Mouse (Mus musculus) embryonic facial prominence, embryonic 13.5 days (tissue): ENCODE measurements around the gene Trip6. TPM values are rescaled to one million over a fixed set of nuclear protein-coding genes. Genes with fewer than 3 reads are reported as not detected.

Experiments
- ATAC-seq: fragments of 200-750 bp; cut with Nextera tagmentation; 2 replicates; pipeline ENCODE4 v1.8.0; 2017; ENCODE audit warnings: low read depth; ENCODE audit not compliant: insufficient number of reproducible peaks, insufficient read depth, low FRiP score, low TSS enrichment
- H3K27ac ChIP-seq: fragments of 300-500 bp; sonication (generic); 2 replicates; pipeline ENCODE4 v1.5.1; 2015; ENCODE audit warnings: moderate library complexity, mild to moderate bottlenecking, inconsistent platforms
- H3K27me3 ChIP-seq: fragments of 300-500 bp; sonication (generic); 2 replicates; pipeline ENCODE4 v1.6.1; 2015; ENCODE audit warnings: mild to moderate bottlenecking, inconsistent platforms
- H3K36me3 ChIP-seq: fragments of 300-500 bp; sonication (generic); 2 replicates; pipeline ENCODE4 v1.6.1; 2015; ENCODE audit warnings: mild to moderate bottlenecking, inconsistent platforms
- H3K4me1 ChIP-seq: fragments of 300-500 bp; sonication (generic); 2 replicates; pipeline ENCODE4 v1.6.1; 2015; ENCODE audit warnings: inconsistent platforms
- H3K4me2 ChIP-seq: fragments of 300-500 bp; sonication (generic); 2 replicates; pipeline ENCODE4 v1.6.1; 2015; ENCODE audit warnings: moderate library complexity, mild to moderate bottlenecking, inconsistent platforms
- H3K4me3 ChIP-seq: fragments of 300-500 bp; sonication (generic); 2 replicates; pipeline ENCODE4 v1.5.1; 2015; ENCODE audit warnings: mild to moderate bottlenecking, inconsistent platforms
- H3K9ac ChIP-seq: fragments of 300-500 bp; sonication (generic); 2 replicates; pipeline ENCODE4 v1.6.1; 2015; ENCODE audit warnings: mild to moderate bottlenecking, inconsistent platforms
- H3K9me3 ChIP-seq: fragments of 300-500 bp; sonication (generic); 2 replicates; pipeline ENCODE4 v1.6.1; 2016; ENCODE audit warnings: inconsistent platforms
- WGBS: fragments of 180-500 bp; shearing (Covaris S2); methylation state at CpG from one replicate; pipeline ENCODE4 v1.1.7; 2015; ENCODE audit warnings: mixed read lengths; 5-methylcytosine and 5-hydroxymethylcytosine counted together
- polyA plus RNA-seq: library from polyadenylated mRNA; unstranded; fragments of >200 nt; fragmentation: Nextera tagmentation; extraction: Ambion mirVana; gene quantifications from 2 replicates; pipeline ENCODE4 v1.2.1, GENCODE M21; 2015

Gene Trip6
- polyA plus RNA-seq, 1 experiment from 2014 or later = 106 TPM

- no peak for ATAC-seq
- peak overlapping the region; percentile 6; the same call in 1 of the 2 replicates for H3K9ac ChIP-seq
- H3K4me1 ChIP-seq = peaks cover 30% of the 10 kb centered on the region
- H3K9me3 ChIP-seq = no peaks in the 10 kb centered on the region
- no peaks in the 10 kb centered on the region for H3K36me3 ChIP-seq
- no peak overlapping the region for H3K27ac ChIP-seq
- no peaks in the 10 kb centered on the region for H3K27me3 ChIP-seq
- WGBS = 30% methylated on average over 8 of the region's 8 CpGs
- no peak overlapping the region for H3K4me3 ChIP-seq
- H3K4me2 ChIP-seq = no peak overlapping the region; the same call in 1 of the 2 replicates
Observed at GRCm38 (mm10) chr5:137337190-137337589, 23.0 kb upstream of the Trip6 start.

GRCm38 (mm10) chr5:137335066-137335465 is 20.9 kb upstream of the Trip6 start:
- H3K4me1 ChIP-seq = peaks cover 30% of the 10 kb centered on the region
- 76% methylated on average over 6 of the region's 6 CpGs for WGBS
- H3K4me2 ChIP-seq = no peak overlapping the region
- peaks cover 4% of the 10 kb centered on the region; the same call in 1 of the 2 replicates for H3K36me3 ChIP-seq
- no peaks in the 10 kb centered on the region for H3K9me3 ChIP-seq
- no peak overlapping the region for H3K4me3 ChIP-seq
- no peak overlapping the region for H3K27ac ChIP-seq
- no peak for ATAC-seq
- H3K27me3 ChIP-seq = no peaks in the 10 kb centered on the region
- peak overlapping the region; percentile 27; the same call in 1 of the 2 replicates for H3K9ac ChIP-seq

- no peak for ATAC-seq
- H3K9ac ChIP-seq = no peak overlapping the region
- no peaks in the 10 kb centered on the region for H3K9me3 ChIP-seq
- 55% methylated on average over 10 of the region's 10 CpGs for WGBS
- H3K4me1 ChIP-seq = peaks cover 23% of the 10 kb centered on the region
- H3K4me2 ChIP-seq = peak overlapping the region; percentile 96
- no peak overlapping the region for H3K27ac ChIP-seq
- peak overlapping the region; percentile 66 for H3K4me3 ChIP-seq
- H3K36me3 ChIP-seq = peaks cover 6% of the 10 kb centered on the region; the same call in 1 of the 2 replicates
- H3K27me3 ChIP-seq = no peaks in the 10 kb centered on the region
Observed at GRCm38 (mm10) chr5:137334317-137334716, 20.1 kb upstream of the Trip6 start.

GRCm38 (mm10) chr5:137333512-137334174 is 19.4 kb upstream of the Trip6 start, which contains the start of gene Slc12a9:
Gene Slc12a9 (minus strand): TSS chr5:137333597.
- Histone ChIP-seq H3K36me3 (peaks cover 7% of the 10 kb centered on the region; the same call in 1 of the 2 replicates), H3K9ac (peak within 1 kb of the TSS; percentile 82), H3K9me3 (no peaks in the 10 kb centered on the region), H3K27me3 (no peaks in the 10 kb centered on the region), H3K4me1 (peaks cover 16% of the 10 kb centered on the region), H3K27ac (no peak within 1 kb of the TSS), H3K4me2 (peak within 1 kb of the TSS; percentile 96), H3K4me3 (peak within 1 kb of the TSS; percentile 66)
- ATAC-seq = peak; percentile 89
- under 1% methylated on average over 44 of the region's 44 CpGs for WGBS

GRCm38 (mm10) chr5:137332857-137333511 is 18.8 kb upstream of the Trip6 start:
- peak overlapping the region; percentile 66 for H3K4me3 ChIP-seq
- no peak overlapping the region for H3K27ac ChIP-seq
- no peaks in the 10 kb centered on the region for H3K27me3 ChIP-seq
- H3K9ac ChIP-seq = peak overlapping the region; percentile 82
- peak overlapping the region; percentile 96 for H3K4me2 ChIP-seq
- H3K4me1 ChIP-seq = peaks cover 15% of the 10 kb centered on the region
- no peak for ATAC-seq
- WGBS = 12% methylated on average over 15 of the region's 15 CpGs
- H3K9me3 ChIP-seq = no peaks in the 10 kb centered on the region
- H3K36me3 ChIP-seq = peaks cover 11% of the 10 kb centered on the region; the same call in 1 of the 2 replicates

GRCm38 (mm10) chr5:137330910-137331309 is 16.7 kb upstream of the Trip6 start:
- Histone ChIP-seq H3K9ac (no peak overlapping the region), H3K27ac (no peak overlapping the region), H3K36me3 (peaks cover 27% of the 10 kb centered on the region), H3K27me3 (no peaks in the 10 kb centered on the region), H3K4me3 (no peak overlapping the region), H3K4me1 (peaks cover 15% of the 10 kb centered on the region), H3K4me2 (no peak overlapping the region), H3K9me3 (no peaks in the 10 kb centered on the region)
- no peak for ATAC-seq
- 86% methylated on average over 7 of the region's 7 CpGs for WGBS

GRCm38 (mm10) chr5:137320996-137321395 is 6.8 kb upstream of the Trip6 start:
- H3K36me3 ChIP-seq = peaks cover 76% of the 10 kb centered on the region
- no peaks in the 10 kb centered on the region for H3K27me3 ChIP-seq
- H3K9ac ChIP-seq = no peak overlapping the region
- no peak overlapping the region for H3K4me2 ChIP-seq
- no peaks in the 10 kb centered on the region for H3K4me1 ChIP-seq
- no peak overlapping the region for H3K4me3 ChIP-seq
- H3K9me3 ChIP-seq = no peaks in the 10 kb centered on the region
- 92% methylated on average over 3 of the region's 3 CpGs for WGBS
- ATAC-seq = no peak
- H3K27ac ChIP-seq = no peak overlapping the region

GRCm38 (mm10) chr5:137318570-137318969 is 4.4 kb upstream of the Trip6 start:
- Histone ChIP-seq H3K9me3 (no peaks in the 10 kb centered on the region), H3K9ac (no peak overlapping the region), H3K27me3 (no peaks in the 10 kb centered on the region), H3K4me1 (peaks cover 16% of the 10 kb centered on the region), H3K4me3 (no peak overlapping the region), H3K36me3 (peaks cover 62% of the 10 kb centered on the region), H3K27ac (no peak overlapping the region), H3K4me2 (no peak overlapping the region)
- ATAC-seq = no peak
- WGBS = 82% methylated on average over 1 of the region's 1 CpGs

- Histone ChIP-seq H3K27me3 (no peaks in the 10 kb centered on the region), H3K36me3 (peaks cover 52% of the 10 kb centered on the region), H3K4me3 (no peak overlapping the region), H3K9ac (no peak overlapping the region), H3K4me2 (no peak overlapping the region), H3K9me3 (no peaks in the 10 kb centered on the region), H3K4me1 (peaks cover 27% of the 10 kb centered on the region), H3K27ac (no peak overlapping the region)
- WGBS = 91% methylated on average over 8 of the region's 8 CpGs
- ATAC-seq = no peak
Observed at GRCm38 (mm10) chr5:137317361-137317760, 3.2 kb upstream of the Trip6 start.

- peaks cover 40% of the 10 kb centered on the region for H3K4me1 ChIP-seq
- peak overlapping the region; percentile 98; the same call in 1 of the 2 replicates for H3K9ac ChIP-seq
- peaks cover 49% of the 10 kb centered on the region for H3K36me3 ChIP-seq
- peak overlapping the region; percentile 81; the same call in 1 of the 2 replicates for H3K4me3 ChIP-seq
- no peak for ATAC-seq
- 36% methylated on average over 30 of the region's 30 CpGs for WGBS
- peak overlapping the region; percentile 98 for H3K27ac ChIP-seq
- no peaks in the 10 kb centered on the region for H3K27me3 ChIP-seq
- H3K4me2 ChIP-seq = peak overlapping the region; percentile 95
- no peaks in the 10 kb centered on the region for H3K9me3 ChIP-seq
Observed at GRCm38 (mm10) chr5:137315084-137315903, 1.1 kb upstream of the Trip6 start.

- ATAC-seq = peak; percentile 48
- H3K36me3 ChIP-seq = peaks cover 51% of the 10 kb centered on the region
- peak overlapping the region; percentile 98 for H3K27ac ChIP-seq
- H3K9me3 ChIP-seq = no peaks in the 10 kb centered on the region
- WGBS = 2% methylated on average over 22 of the region's 22 CpGs
- H3K4me2 ChIP-seq = peak overlapping the region; percentile 95
- H3K9ac ChIP-seq = peak overlapping the region; percentile 98
- H3K27me3 ChIP-seq = no peaks in the 10 kb centered on the region
- peaks cover 41% of the 10 kb centered on the region for H3K4me1 ChIP-seq
- peak overlapping the region; percentile 81 for H3K4me3 ChIP-seq
Observed at GRCm38 (mm10) chr5:137313466-137314192, 575 bp downstream of the Trip6 start.
